In genomic region chr8:85492125-85492875, GRCm38 (mm10) we compare ENCODE assay signal across 8 mouse cellular contexts. TPM values are rescaled to one million over a fixed set of nuclear protein-coding genes. Genes with fewer than 3 reads are reported as not detected.
DNase-seq lines count a peak whose midpoint lies in the region; ATAC-seq and TF ChIP-seq lines count a peak whose summit lies in the region.

Gene Gpt2 (plus strand): TSS chr8:85492576.

- H3K9ac ChIP-seq in heart, embryonic 14.5 days (ENCODE audit: low read length): peak within 1 kb of the TSS; percentile 78
- H3K9ac ChIP-seq in liver, embryonic 13.5 days: peak within 1 kb of the TSS; percentile 73
- H3K9ac ChIP-seq in stomach, embryonic 16.5 days (ENCODE audit: low read length): peak within 1 kb of the TSS; percentile 81

- peak within 1 kb of the TSS; percentile 92 for H3ac ChIP-seq in C2C12 (ENCODE audit: control insufficient read depth, insufficient read length, low read depth)

- no peaks in the 10 kb centered on the region for H3K79me3 ChIP-seq in C2C12 (ENCODE audit: low read depth)

- WGBS in heart, embryonic 14.5 days: 1% methylated on average over 38 of the region's 41 CpGs
- WGBS in liver, embryonic 13.5 days (ENCODE audit: insufficient replicate concordance): under 1% methylated on average over 41 of the region's 41 CpGs
- WGBS in stomach, embryonic 16.5 days: under 1% methylated on average over 41 of the region's 41 CpGs

- peak within 1 kb of the TSS; percentile 100 for H3K4me2 ChIP-seq in heart, embryonic 14.5 days (ENCODE audit: low read length)
- peak within 1 kb of the TSS; percentile 92 for H3K4me2 ChIP-seq in liver, embryonic 13.5 days
- H3K4me2 ChIP-seq in stomach, embryonic 16.5 days (ENCODE audit: low read depth, low read length): peak within 1 kb of the TSS; percentile 93

- no peaks in the 10 kb centered on the region for H3K9me3 ChIP-seq in heart, embryonic 14.5 days (ENCODE audit: control insufficient read depth, low read length)
- H3K9me3 ChIP-seq in liver, embryonic 13.5 days (replicated peaks): no peaks in the 10 kb centered on the region
- no peaks in the 10 kb centered on the region for H3K9me3 ChIP-seq in stomach, embryonic 16.5 days (replicated peaks; ENCODE audit: control insufficient read depth, low read length)

- H3K27me3 ChIP-seq in C2C12 (ENCODE audit: control insufficient read depth, insufficient read depth, insufficient read length): no peaks in the 10 kb centered on the region
- no peaks in the 10 kb centered on the region for H3K27me3 ChIP-seq in heart, embryonic 14.5 days (ENCODE audit: control insufficient read depth, insufficient read depth, low read length)
- H3K27me3 ChIP-seq in liver, embryonic 13.5 days: peaks cover 19% of the 10 kb centered on the region
- H3K27me3 ChIP-seq in stomach, embryonic 16.5 days (ENCODE audit: control insufficient read depth, insufficient read depth, low read length): no peaks in the 10 kb centered on the region

- peak within 1 kb of the TSS; percentile 46 for H3K4me3 ChIP-seq in C2C12 (ENCODE audit: insufficient read depth, poor library complexity, severe bottlenecking)
- peak within 1 kb of the TSS; percentile 64 to 83 for H3K4me3 ChIP-seq in heart, embryonic 14.5 days (ENCODE audit: control insufficient read depth in 1 of 2, insufficient read depth in 1 of 2, low read depth in 1 of 2, low read length in 2 of 2)
- peak within 1 kb of the TSS; percentile 72 for H3K4me3 ChIP-seq in liver, embryonic 13.5 days (replicated peaks)
- peak within 1 kb of the TSS; percentile 58 for H3K4me3 ChIP-seq in stomach, embryonic 16.5 days (replicated peaks; ENCODE audit: low read length)

- TF ChIP-seq CTCF in C2C12 (IDR thresholded peaks at IDR 0.05; ENCODE audit: control insufficient read depth, insufficient read depth, insufficient read length): no peak
- TF ChIP-seq CTCF in brain, embryonic 14.5 days (IDR thresholded peaks at IDR 0.05; ENCODE audit: borderline replicate concordance, extremely low read depth, insufficient read depth, insufficient read length): 0 out of 2 replicates have a peak, but pooled peaks have one; percentile 7

- peaks cover 2 to 6% of the 10 kb centered on the region in 2 experiments; a peak in 3 of 4 replicates for H3K4me1 ChIP-seq in heart, embryonic 14.5 days (ENCODE audit: control insufficient read depth in 2 of 2, insufficient read depth in 2 of 2, low read length in 2 of 2)
- peaks cover 29% of the 10 kb centered on the region for H3K4me1 ChIP-seq in liver, embryonic 13.5 days (replicated peaks)
- peaks cover 14% of the 10 kb centered on the region; the same call in 1 of the 2 replicates for H3K4me1 ChIP-seq in stomach, embryonic 16.5 days (ENCODE audit: control insufficient read depth, insufficient read depth, low read length)

- DNase-seq in brain, embryonic 14.5 days (ENCODE audit: low read depth): peak; percentile 98
- DNase-seq in fibroblast of lung, adult 2 months (ENCODE audit: low read depth): peak; percentile 87
- DNase-seq in kidney, postnatal 14 days: peak; percentile 95
- DNase-seq in liver, embryonic 13.5 days: peak; percentile 76
- peak; percentile 95 for DNase-seq in neural tube, embryonic 10.5 days (ENCODE audit: extremely low spot score, low spot score)

- no peak within 1 kb of the TSS for H3K27ac ChIP-seq in heart, embryonic 14.5 days (replicated peaks in 1 of 2; ENCODE audit: control insufficient read depth in 1 of 2, insufficient read depth in 1 of 2, low read depth in 2 of 2, low read length in 2 of 2)
- H3K27ac ChIP-seq in liver, embryonic 13.5 days: no peak within 1 kb of the TSS
- H3K27ac ChIP-seq in stomach, embryonic 16.5 days (ENCODE audit: low read length): peak within 1 kb of the TSS; percentile 8; the same call in 1 of the 2 replicates

- TF ChIP-seq POLR2A in brain, embryonic 14.5 days (IDR thresholded peaks at IDR 0.05; ENCODE audit: borderline replicate concordance, extremely low read depth, insufficient read depth, insufficient read length, poor library complexity, severe bottlenecking): peak; percentile 74; the same call in 1 of the 2 replicates

- H3K79me2 ChIP-seq in C2C12 (ENCODE audit: control insufficient read depth, insufficient read depth): no peaks in the 10 kb centered on the region

- no peaks in the 10 kb centered on the region for H3K36me3 ChIP-seq in C2C12 (ENCODE audit: control insufficient read depth, insufficient read depth)
- no peaks in the 10 kb centered on the region for H3K36me3 ChIP-seq in heart, embryonic 14.5 days (ENCODE audit: control insufficient read depth, insufficient read depth, low read length)
- no peaks in the 10 kb centered on the region for H3K36me3 ChIP-seq in liver, embryonic 13.5 days
- no peaks in the 10 kb centered on the region for H3K36me3 ChIP-seq in stomach, embryonic 16.5 days (ENCODE audit: control insufficient read depth, insufficient read depth, low read length)

- ATAC-seq in heart, embryonic 14.5 days (ENCODE audit: insufficient number of reproducible peaks, insufficient read depth, low FRiP score, low read depth): peak; percentile 97
- peak; percentile 93 for ATAC-seq in liver, embryonic 13.5 days (ENCODE audit: low read depth)
- ATAC-seq in stomach, embryonic 16.5 days (ENCODE audit: insufficient read depth, low FRiP score): peak; percentile 97

TF ChIP-seq in C2C12, 6 proteins besides CTCF, POLR2A, EP300 and RAD21:
- TF ChIP-seq MAX (IDR thresholded peaks at IDR 0.05): no peak
- peak; percentile 54 for TF ChIP-seq CEBPB (IDR thresholded peaks at IDR 0.05; ENCODE audit: low read depth)
TF ChIP-seq in C2C12: peak in this region for 1.

RNA-seq across cellular contexts. Expression of gene Gpt2, which starts in this region (rescaled TPM):
- polyA plus RNA-seq in C2C12 (2012; fragmentation: generic; extraction: Trizol): 27.6 TPM
- polyA plus RNA-seq in brain, embryonic 14.5 days (2012; rRNA removed): 29.6 and 34.2 TPM in 2 replicates
- polyA plus RNA-seq in heart, embryonic 14.5 days (2014; fragmentation: Nextera tagmentation; extraction: Ambion mirVana): 6.3 and 7.7 TPM in 2 replicates
- 13.5 and 17.8 TPM in 2 replicates for polyA plus RNA-seq in liver, embryonic 13.5 days (2015; fragmentation: Nextera tagmentation; extraction: Ambion mirVana)
- polyA plus RNA-seq in stomach, embryonic 16.5 days (2015; fragmentation: Nextera tagmentation; extraction: Ambion mirVana): 26.7 and 27.5 TPM in 2 replicates
